Mouse (Mus musculus) heart, postnatal 0 days (tissue): ENCODE data around the gene Rfxap. TPM values are rescaled to one million over a fixed set of nuclear protein-coding genes. Genes with fewer than 3 reads are reported as not detected.

Experiments used
- ATAC-seq: fragments of 200-750 bp; cut with Nextera tagmentation; 2 replicates; pipeline ENCODE4 v1.8.0; 2017; ENCODE audit warnings: low read depth, moderate number of reproducible peaks, moderate library complexity; ENCODE audit not compliant: insufficient read depth
- DNase-seq: peaks from one replicate; pipeline ENCODE4 v3.0.0-alpha.2; 2016; ENCODE audit warnings: low spot score
- H3K27ac ChIP-seq: fragments of 300-500 bp; sonication (generic); 2 replicates; pipeline ENCODE4 v1.5.1; 2014; ENCODE audit warnings: low read depth, mild to moderate bottlenecking
- H3K27me3 ChIP-seq: fragments of 300-500 bp; sonication (generic); 2 replicates; pipeline ENCODE4 v1.6.1; 2014; ENCODE audit warnings: low read length, mixed read lengths; ENCODE audit not compliant: control insufficient read depth, insufficient read depth
- H3K36me3 ChIP-seq: fragments of 300-500 bp; sonication (generic); replicated peaks from 2 replicates; pipeline ENCODE4 v1.6.1; 2014; ENCODE audit warnings: low read length, mixed read lengths; ENCODE audit not compliant: control insufficient read depth, insufficient read depth
- H3K4me1 ChIP-seq: fragments of 300-500 bp; sonication (generic); 2 replicates; pipeline ENCODE4 v1.6.1; 2014; ENCODE audit warnings: antibody characterized with exemption; ENCODE audit not compliant: control insufficient read depth, insufficient read depth
- H3K4me2 ChIP-seq: fragments of 300-500 bp; sonication (generic); 2 replicates; pipeline ENCODE4 v1.6.1; 2014; ENCODE audit warnings: low read depth, mild to moderate bottlenecking, low read length, moderate library complexity
- H3K4me3 ChIP-seq: fragments of 300-500 bp; sonication (generic); 2 replicates; pipeline ENCODE4 v1.5.1; 2014; ENCODE audit warnings: low read depth, low read length
- H3K9ac ChIP-seq: fragments of 300-500 bp; sonication (generic); replicated peaks from 2 replicates; pipeline ENCODE4 v1.6.1; 2014; ENCODE audit warnings: low read depth, low read length, mixed read lengths
- H3K9me3 ChIP-seq: fragments of 300-500 bp; sonication (generic); replicated peaks from 2 replicates; pipeline ENCODE4 v1.6.1; 2016; ENCODE audit warnings: low read length; ENCODE audit not compliant: control insufficient read depth
- CTCF ChIP-seq: IDR thresholded peaks from 2 replicates; pipeline ENCODE4 v1.5.1; 2016; ENCODE audit warnings: antibody characterized with exemption, control low read depth, low read depth
- EP300 ChIP-seq: IDR thresholded peaks from 2 replicates; pipeline ENCODE4 v1.6.1; 2016; ENCODE audit warnings: antibody characterized with exemption, low read depth
- WGBS: fragments of 180-500 bp; shearing (Covaris S2); extraction: QIAGEN DNeasy Blood & Tissue Kit; methylation state at CpG from one replicate; pipeline ENCODE4 v1.1.7; 2014; 5-methylcytosine and 5-hydroxymethylcytosine counted together
- polyA plus RNA-seq: library from polyadenylated mRNA; unstranded; fragments of >200 nt; fragmentation: Nextera tagmentation; extraction: Ambion mirVana; gene quantifications from 2 replicates; pipeline ENCODE4 v1.2.1, GENCODE M21; 2015
- total RNA-seq: library from RNA; depleted of rRNA; stranded (reverse); fragments of >200 nt; gene quantifications from 2 replicates; pipeline ENCODE4 v1.2.3, GENCODE M21; 2014; ENCODE audit warnings: low replicate concordance; rRNA removed

Rfxap gene
- total and polyA plus RNA-seq, 2 experiments from 2014 or later, result 14.5 to 21.2 TPM

DNA sequence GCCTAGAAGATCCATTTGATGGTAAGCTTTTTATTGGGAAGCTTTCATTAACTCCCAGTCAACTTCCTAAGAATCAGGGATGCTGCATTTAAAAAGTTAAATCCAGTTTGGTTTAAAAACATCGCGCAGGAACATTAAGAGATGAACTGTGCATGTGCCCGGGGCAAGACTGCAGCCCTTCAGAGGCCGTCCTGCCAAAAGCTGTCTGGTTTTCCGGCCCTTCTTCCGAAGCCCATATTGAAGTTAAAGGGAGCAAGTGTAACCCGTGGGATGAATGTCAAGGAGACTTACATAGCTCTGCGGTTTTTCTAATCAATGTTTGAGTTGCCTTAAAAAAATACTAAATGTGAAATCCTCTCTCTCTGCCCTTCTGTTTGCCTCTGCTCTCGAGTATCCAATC is 48.4 kb downstream of the Rfxap start:
- Histone ChIP-seq H3K4me3 (no peak overlapping the region), H3K9ac (no peak overlapping the region), H3K4me2 (no peak overlapping the region), H3K4me1 (0 out of 2 replicates have a peak, but pooled peaks cover 4% of the 10 kb centered on the region), H3K27me3 (no peaks in the 10 kb centered on the region), H3K27ac (no peak overlapping the region), H3K9me3 (no peaks in the 10 kb centered on the region), H3K36me3 (no peaks in the 10 kb centered on the region)
- ATAC-seq (no peak), DNase-seq (no peak)
- WGBS, result 81% methylated on average over 9 of the region's 9 CpGs
- no peak for TF ChIP-seq CTCF
- no peak for TF ChIP-seq EP300

DNA sequence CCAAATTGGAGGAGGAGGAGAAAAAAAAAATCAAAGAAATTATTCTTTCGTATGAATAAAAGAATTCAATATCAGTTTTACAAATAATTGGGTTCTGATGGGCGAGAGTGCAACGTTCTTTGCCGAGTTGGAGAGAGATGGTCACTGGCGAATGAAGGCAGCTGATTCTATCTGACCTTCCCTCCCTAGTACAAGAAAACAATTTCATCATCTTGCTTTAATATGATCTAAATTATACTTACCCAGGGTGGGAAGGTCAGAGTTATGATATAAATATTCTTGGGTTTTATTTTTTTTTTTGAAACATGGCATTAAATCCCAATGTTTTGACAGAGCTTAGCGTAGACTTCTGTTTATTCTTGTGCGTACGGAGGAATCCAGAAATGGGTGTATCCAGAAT is 50.1 kb downstream of the Rfxap start:
- 0 out of 2 replicates have a peak, but pooled peaks cover 4% of the 10 kb centered on the region for H3K4me1 ChIP-seq
- TF ChIP-seq CTCF, result no peak
- no peak for TF ChIP-seq EP300
- no peak overlapping the region for H3K4me3 ChIP-seq
- no peak for DNase-seq
- H3K9me3 ChIP-seq, result no peaks in the 10 kb centered on the region
- H3K9ac ChIP-seq, result no peak overlapping the region
- WGBS, result 94% methylated on average over 8 of the region's 8 CpGs
- H3K27me3 ChIP-seq, result no peaks in the 10 kb centered on the region
- no peak overlapping the region for H3K27ac ChIP-seq
- no peak for ATAC-seq
- no peak overlapping the region for H3K4me2 ChIP-seq
- H3K36me3 ChIP-seq, result no peaks in the 10 kb centered on the region

DNA sequence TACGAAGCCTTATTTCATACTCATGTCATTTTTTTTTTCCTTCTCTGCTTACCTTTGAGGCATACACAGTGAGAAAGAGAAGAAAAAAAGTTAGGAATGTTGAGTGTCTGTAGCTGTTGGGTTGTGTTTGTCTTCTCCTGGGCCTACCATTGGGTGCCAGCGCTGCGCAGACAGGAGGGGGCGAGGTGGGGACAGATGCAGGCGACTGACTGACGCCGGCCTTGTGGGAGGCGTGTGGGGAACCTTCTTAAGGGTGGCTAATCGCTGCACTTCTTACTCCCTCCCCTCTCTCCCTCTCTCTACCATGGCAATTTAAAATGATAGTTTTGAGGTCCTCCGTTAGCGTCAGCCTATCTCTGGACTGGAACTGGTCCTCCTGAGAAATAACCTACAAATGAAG is 51.5 kb downstream of the Rfxap start:
- peak overlapping the region; percentile 63 for H3K4me3 ChIP-seq
- DNase-seq (peak; percentile 10), ATAC-seq (peak; percentile 25; the same call in 1 of the 2 replicates)
- under 1% methylated on average over 11 of the region's 11 CpGs for WGBS
- no peaks in the 10 kb centered on the region for H3K9me3 ChIP-seq
- peak overlapping the region; percentile 28; the same call in 1 of the 2 replicates for H3K27ac ChIP-seq
- no peaks in the 10 kb centered on the region for H3K27me3 ChIP-seq
- 0 out of 2 replicates have a peak, but pooled peaks cover 3% of the 10 kb centered on the region for H3K36me3 ChIP-seq
- peak overlapping the region; percentile 53 for H3K9ac ChIP-seq
- H3K4me2 ChIP-seq, result peak overlapping the region; percentile 92
- TF ChIP-seq CTCF, result 0 out of 2 replicates have a peak, but pooled peaks have one; percentile 6
- TF ChIP-seq EP300, result no peak
- 0 out of 2 replicates have a peak, but pooled peaks cover 4% of the 10 kb centered on the region for H3K4me1 ChIP-seq

DNA sequence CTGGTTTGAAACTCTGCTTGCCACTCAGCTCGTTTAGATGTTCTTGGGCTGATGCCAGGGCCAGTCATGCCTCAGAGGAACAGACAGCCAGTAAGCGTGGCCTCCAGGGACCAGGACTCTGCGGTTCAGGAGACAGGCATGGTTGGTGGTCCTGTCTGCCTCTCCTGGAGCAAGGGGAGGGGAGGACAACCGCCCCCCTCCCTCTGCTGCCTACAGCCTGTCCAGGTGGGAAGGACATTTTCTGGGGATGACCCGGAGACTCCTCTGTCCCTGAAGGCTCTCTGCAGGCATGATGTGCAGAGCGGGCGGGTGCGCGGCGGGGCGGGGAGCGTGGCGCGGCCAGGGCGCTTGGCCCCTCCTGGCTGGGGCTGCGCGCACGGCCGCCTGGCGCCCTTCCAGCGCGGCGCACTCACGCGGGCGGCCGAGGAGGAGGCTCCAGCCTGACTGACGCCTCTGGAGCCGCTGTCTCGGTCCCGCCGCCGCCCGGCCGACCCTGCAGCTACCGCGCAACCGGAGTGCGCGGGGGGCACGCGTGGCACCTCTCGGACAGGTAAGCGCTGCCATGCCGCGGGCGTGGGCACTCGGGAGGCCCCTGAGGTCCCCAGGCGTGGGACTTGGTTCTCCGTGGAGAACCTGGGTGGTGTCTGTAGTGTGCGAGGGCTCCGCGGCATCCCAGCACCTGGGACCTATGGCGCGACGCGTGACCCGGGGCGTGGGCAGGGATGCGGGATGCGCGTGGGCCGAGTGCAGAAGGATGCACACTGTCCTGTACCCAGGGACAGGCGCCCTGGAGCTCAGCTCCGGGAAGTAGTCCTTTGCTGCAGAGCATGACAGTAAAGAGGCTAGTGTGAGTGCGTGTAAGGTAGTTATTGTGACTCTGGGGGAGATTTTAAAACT is 52.2 kb downstream of the Rfxap start, which contains the start of gene Smad9:
Smad9 (plus strand) TSS at position 438 of the 897 bp plus-strand sequence.
- Histone ChIP-seq H3K36me3 (peaks cover 5% of the 10 kb centered on the region; the same call in 1 of the 2 replicates), H3K4me3 (peak within 1 kb of the TSS; percentile 63), H3K27ac (peak within 1 kb of the TSS; percentile 28), H3K4me2 (peak within 1 kb of the TSS; percentile 92), H3K9ac (peak within 1 kb of the TSS; percentile 53), H3K4me1 (0 out of 2 replicates have a peak, but pooled peaks cover 4% of the 10 kb centered on the region), H3K9me3 (no peaks in the 10 kb centered on the region), H3K27me3 (no peaks in the 10 kb centered on the region)
- DNase-seq (peak; percentile 64), ATAC-seq (peak; percentile 87)
- TF ChIP-seq CTCF, result no peak
- under 1% methylated on average over 59 of the region's 66 CpGs for WGBS

DNA sequence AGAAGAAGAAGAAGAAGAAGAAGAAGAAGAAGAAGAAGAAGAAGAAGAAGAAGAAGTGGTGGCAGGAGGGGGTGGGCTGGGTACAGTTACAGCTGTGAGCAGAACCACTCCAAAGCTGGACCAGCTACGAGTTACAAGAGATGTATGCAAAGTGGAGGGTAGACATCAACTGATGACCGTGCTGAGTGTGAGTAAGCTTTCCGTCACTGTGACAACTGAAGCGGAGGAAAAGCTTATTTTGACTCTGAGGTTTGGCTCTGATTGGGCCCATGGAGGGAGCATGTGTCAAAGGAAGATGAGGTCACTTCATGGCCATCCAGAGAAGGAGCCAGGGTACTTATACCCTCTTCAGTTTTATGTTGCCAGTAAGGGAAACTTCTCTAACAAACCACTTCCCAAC is 54.2 kb downstream of the Rfxap start:
- TF ChIP-seq EP300 (no peak), CTCF (no peak)
- DNase-seq, result no peak
- Histone ChIP-seq H3K4me3 (no peak overlapping the region), H3K27me3 (no peaks in the 10 kb centered on the region), H3K4me2 (no peak overlapping the region), H3K9ac (no peak overlapping the region), H3K4me1 (0 out of 2 replicates have a peak, but pooled peaks cover 4% of the 10 kb centered on the region), H3K36me3 (peaks cover 25% of the 10 kb centered on the region), H3K9me3 (no peaks in the 10 kb centered on the region), H3K27ac (no peak overlapping the region)
- 68% methylated on average over 4 of the region's 4 CpGs for WGBS
- ATAC-seq, result no peak

Other genes starting within 250 kb of the Rfxap start
- 27.0 and 31.4 TPM in 2 replicates for gene Supt20, start 115.0 kb downstream of the Rfxap start, total RNA-seq
- 30.5 and 31.2 TPM in 2 replicates for gene Supt20, start 115.0 kb downstream of the Rfxap start, polyA plus RNA-seq
- gene Gm21958, start 93.4 kb downstream of the Rfxap start, total RNA-seq, result not detected in 2 replicates
- not detected in 2 replicates for gene Gm21958, start 93.4 kb downstream of the Rfxap start, polyA plus RNA-seq
- 18.8 and 44.5 TPM in 2 replicates for gene Exosc8, start 72.4 kb downstream of the Rfxap start, total RNA-seq
- 33.9 and 36.5 TPM in 2 replicates for gene Exosc8, start 72.4 kb downstream of the Rfxap start, polyA plus RNA-seq
- gene Alg5, start 72.3 kb downstream of the Rfxap start, total RNA-seq, result 10.4 and 26.9 TPM in 2 replicates
- gene Alg5, start 72.3 kb downstream of the Rfxap start, polyA plus RNA-seq, result 37.3 and 41.3 TPM in 2 replicates
- 0.69 and 1.0 TPM in 2 replicates for gene Smad9, start 52.2 kb downstream of the Rfxap start, total RNA-seq
- gene Smad9, start 52.2 kb downstream of the Rfxap start, polyA plus RNA-seq, result 0.27 and 0.30 TPM in 2 replicates
- gene Sertm1, start 108.1 kb upstream of the Rfxap start, total RNA-seq, result 0.38 and 1.7 TPM in 2 replicates
- gene Sertm1, start 108.1 kb upstream of the Rfxap start, polyA plus RNA-seq, result 0.04 and 0.11 TPM in 2 replicates
- gene Ccna1, start 247.7 kb upstream of the Rfxap start, total RNA-seq, result 0.08 and 1.3 TPM in 2 replicates
- gene Ccna1, start 247.7 kb upstream of the Rfxap start, polyA plus RNA-seq, result 0.15 and 0.29 TPM in 2 replicates